Mouse (Mus musculus) heart, postnatal 4 days (tissue): ENCODE data around the gene B3gnt5. TPM values are rescaled to one million over a fixed set of nuclear protein-coding genes. Genes with fewer than 3 reads are reported as not detected.
"Not testable (repeated sequence)": the region's sequence is repeated elsewhere in the genome, so short reads cannot be mapped to it uniquely, and the experiment has no call there.

Source experiments
- DNase-seq: peaks from one replicate; pipeline ENCODE4 v3.0.0; 2021
- total RNA-seq, 2 experiments: library from RNA; stranded (reverse); gene quantifications; 2 replicates each; pipeline ENCODE4 v1.2.3; 2021

B3gnt5 gene
- 10 to 100 TPM; 18.0 to 21.9 TPM for total RNA-seq

- peak; percentile 71 for DNase-seq
Measured at GRCm38 (mm10) chr16:19760074-19760473, at the start of gene B3gnt5. TSS of gene B3gnt5 (plus strand) at chr16:19760208.

- DNase-seq: no peak
Measured at GRCm38 (mm10) chr16:19720959-19721358, 39.0 kb upstream of the B3gnt5 start.

GRCm38 (mm10) chr16:19724139-19724538, 35.9 kb upstream of the B3gnt5 start:
- not testable (repeated sequence) for DNase-seq

- DNase-seq: no peak
Measured at GRCm38 (mm10) chr16:19732896-19733295, 27.1 kb upstream of the B3gnt5 start.

- peak; percentile 27 for DNase-seq
Measured at GRCm38 (mm10) chr16:19760505-19761496, 793 bp downstream of the B3gnt5 start.

- DNase-seq: no peak
Measured at GRCm38 (mm10) chr16:19761691-19762090, 1.7 kb downstream of the B3gnt5 start.

- no peak for DNase-seq
Measured at GRCm38 (mm10) chr16:19766107-19766506, 6.1 kb downstream of the B3gnt5 start.

- DNase-seq: no peak
Measured at GRCm38 (mm10) chr16:19768046-19768445, 8.0 kb downstream of the B3gnt5 start.

- no peak for DNase-seq
Measured at GRCm38 (mm10) chr16:19772013-19772412, 12.0 kb downstream of the B3gnt5 start.

- no peak for DNase-seq
Measured at GRCm38 (mm10) chr16:19786386-19787090, 26.5 kb downstream of the B3gnt5 start.

- no peak for DNase-seq
Measured at GRCm38 (mm10) chr16:19789914-19790313, 29.9 kb downstream of the B3gnt5 start.

- no peak for DNase-seq
Measured at GRCm38 (mm10) chr16:19818801-19819200, 58.8 kb downstream of the B3gnt5 start.

Other genes starting within 250 kb of the B3gnt5 start
- not detected for gene Olfr167, start 237.9 kb upstream of the B3gnt5 start, total RNA-seq
- gene Olfr168, start 224.7 kb upstream of the B3gnt5 start, total RNA-seq: not detected
- not detected for gene Olfr169, start 188.4 kb upstream of the B3gnt5 start, total RNA-seq
- not detected for gene Olfr170, start 148.3 kb upstream of the B3gnt5 start, total RNA-seq
- not detected for gene Olfr171, start 130.3 kb upstream of the B3gnt5 start, total RNA-seq
- under 1 TPM in 1 of 2 experiments, not detected in 1; 0.09 TPM for gene Lamp3, start 53.8 kb upstream of the B3gnt5 start, total RNA-seq
- gene Klhl6, start 222.8 kb downstream of the B3gnt5 start, total RNA-seq: 10 to 100 TPM; 12.4 to 12.5 TPM